Mouse (Mus musculus) mouse embryonic stem cell (cell line): ENCODE measurements around the gene Slc16a4.
"Not testable (repeated sequence)": the region's sequence is repeated elsewhere in the genome, so short reads cannot be mapped to it uniquely, and the experiment has no call there.

Experiments used
- in situ Hi-C, 2 experiments: fragments of 300-500 bp; cut with MboI; formaldehyde crosslinking; loops; 1 replicate in 1 of 2; 3 replicates in 1 of 2; pipeline ENCODE4 v1.14.3; 2019 to 2020; ENCODE audit warnings: low sequenced_read_pairs in 2 of 2, low pct_unique_long_range_greater_than_20kb in 1 of 2, mixed read lengths in 1 of 2; ENCODE audit not compliant: unreplicated experiment in 1 of 2

Slc16a4 gene

GRCm38 (mm10) chr3:107278479-107279269 is 12.4 kb upstream of the Slc16a4 start, which contains the start of gene Lamtor5:
Lamtor5 (plus strand) TSS chr3:107278858.
- in situ Hi-C loops: no loop called here

- in situ Hi-C loops: no loop called here
Measured at GRCm38 (mm10) chr3:107286123-107286522, 4.9 kb upstream of the Slc16a4 start.

GRCm38 (mm10) chr3:107287346-107287745 is 3.7 kb upstream of the Slc16a4 start:
- in situ Hi-C loops: no loop called here

GRCm38 (mm10) chr3:107295672-107296360 is 4.8 kb downstream of the Slc16a4 start:
- in situ Hi-C loops: no loop called here

- in situ Hi-C loops: not testable (repeated sequence)
Measured at GRCm38 (mm10) chr3:107296917-107297316, 5.9 kb downstream of the Slc16a4 start.

- in situ Hi-C loops: no loop called here
Measured at GRCm38 (mm10) chr3:107317338-107317737, 26.3 kb downstream of the Slc16a4 start.

GRCm38 (mm10) chr3:107321141-107321540 is 30.1 kb downstream of the Slc16a4 start:
- in situ Hi-C loops: no loop called here

GRCm38 (mm10) chr3:107321776-107322175 is 30.7 kb downstream of the Slc16a4 start:
- in situ Hi-C loops: no loop called here

- in situ Hi-C loops: loop anchor here in 1 of 2 experiments (25.0 kb wide), 1 partner anchor 1364 kb away; the partner anchor contains the start of genes Atp5f1, Ovgp1 and Wdr77
Measured at GRCm38 (mm10) chr3:107326442-107326841, 35.4 kb downstream of the Slc16a4 start.

- in situ Hi-C loops: loop anchor here in 1 of 2 experiments (25.0 kb wide), 1 partner anchor 1368 kb away; the partner anchor contains the start of genes Atp5f1, Ovgp1 and Wdr77
Measured at GRCm38 (mm10) chr3:107330503-107331424, 39.7 kb downstream of the Slc16a4 start.

GRCm38 (mm10) chr3:107331746-107332126 is 40.7 kb downstream of the Slc16a4 start:
- in situ Hi-C loops: loop anchor here in 1 of 2 experiments (25.0 kb wide), 1 partner anchor 1369 kb away; the partner anchor contains the start of genes Atp5f1, Ovgp1 and Wdr77

- in situ Hi-C loops: loop anchor here in 1 of 2 experiments (25.0 kb wide), 1 partner anchor 1370 kb away; the partner anchor contains the start of genes Atp5f1, Ovgp1 and Wdr77
Measured at GRCm38 (mm10) chr3:107332127-107332959, 41.3 kb downstream of the Slc16a4 start.

- in situ Hi-C loops: loop anchor here in 1 of 2 experiments (25.0 kb wide), 1 partner anchor 1371 kb away; the partner anchor contains the start of genes Atp5f1, Ovgp1 and Wdr77
Measured at GRCm38 (mm10) chr3:107332960-107333380, 41.9 kb downstream of the Slc16a4 start.

- in situ Hi-C loops: loop anchor here in 1 of 2 experiments (25.0 kb wide), 1 partner anchor 1371 kb away; the partner anchor contains the start of genes Atp5f1, Ovgp1 and Wdr77
Measured at GRCm38 (mm10) chr3:107333381-107334201, 42.6 kb downstream of the Slc16a4 start, which contains the start of gene Rbm15. Rbm15 (minus strand) TSS chr3:107333673.

- in situ Hi-C loops: loop anchor here in 1 of 2 experiments (25.0 kb wide), 1 partner anchor 1372 kb away; the partner anchor contains the start of genes Atp5f1, Ovgp1 and Wdr77
Measured at GRCm38 (mm10) chr3:107334202-107334934, 43.3 kb downstream of the Slc16a4 start.
